Mouse (Mus musculus): ENCODE measurements around the gene Kif18b. TPM values are rescaled to one million over a fixed set of nuclear protein-coding genes. Genes with fewer than 3 reads are reported as not detected.
A peak's percentile ranks its signal among the peaks of the same experiment; 100 is the strongest.

The Kif18b gene
- 8.0 and 8.8 TPM in 2 replicates for polyA plus RNA-seq (2015; fragmentation: Nextera tagmentation; extraction: Ambion mirVana)

DNA sequence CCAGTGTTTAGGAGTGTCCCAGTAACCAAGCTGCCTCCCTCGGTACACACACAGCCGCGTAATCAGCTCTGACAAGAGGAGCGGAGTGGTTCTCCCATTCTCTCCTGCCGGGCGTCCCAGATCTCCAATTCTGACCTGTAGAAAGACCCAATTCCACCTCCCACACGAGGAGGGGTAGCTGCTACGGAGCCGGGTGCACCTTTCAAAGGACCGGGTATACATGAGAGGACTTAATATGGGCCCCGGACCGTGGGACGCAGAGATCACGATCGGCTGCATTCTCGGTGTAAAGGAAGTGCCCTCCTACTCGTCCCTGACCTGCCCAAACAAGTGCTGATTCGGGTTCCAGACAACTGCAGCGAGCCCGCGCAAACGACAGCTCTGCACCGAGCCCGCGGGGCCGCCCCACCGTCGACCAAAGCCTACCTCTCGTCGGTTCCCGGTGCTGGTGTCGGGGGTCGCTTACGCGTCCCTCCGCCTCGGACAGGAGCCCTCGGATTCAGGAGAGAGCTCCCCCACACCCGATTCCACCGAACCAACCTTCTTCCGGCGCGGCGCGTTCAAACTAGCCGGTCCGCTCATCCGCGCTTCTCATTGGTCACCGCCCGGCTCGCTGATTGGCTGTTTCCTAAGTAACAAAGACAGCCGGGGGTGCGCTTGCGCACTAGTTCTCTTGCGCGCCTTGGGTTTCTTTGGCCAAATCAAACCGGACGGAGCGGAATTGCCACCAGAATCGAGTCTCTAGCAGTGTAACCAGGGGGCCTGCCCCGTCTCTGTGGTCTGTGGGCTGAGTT, at the start of gene Kif18b:
Gene Kif18b, minus strand, starts transcription at position 568 of the 794 bp plus-strand sequence.
- peak; percentile 92 for ATAC-seq (ENCODE audit: insufficient number of reproducible peaks, low FRiP score, low TSS enrichment, low read depth)
- H3K9ac ChIP-seq: peak within 1 kb of the TSS; percentile 45
- peaks cover 25% of the 10 kb centered on the region for H3K4me1 ChIP-seq
- peak within 1 kb of the TSS; percentile 79 for H3K4me3 ChIP-seq (replicated peaks)
- H3K4me2 ChIP-seq (replicated peaks): peak within 1 kb of the TSS; percentile 73
- no peaks in the 10 kb centered on the region for H3K9me3 ChIP-seq (replicated peaks)
- peak within 1 kb of the TSS; percentile 90 for H3K27ac ChIP-seq (replicated peaks)
- no peaks in the 10 kb centered on the region for H3K27me3 ChIP-seq
- WGBS: under 1% methylated on average over 62 of the region's 62 CpGs
- H3K36me3 ChIP-seq: no peaks in the 10 kb centered on the region

GRCm38 (mm10) chr11:102972326-102972725, 47.4 kb upstream of the Kif18b start:
- Histone ChIP-seq H3K9me3 (replicated peaks) (no peaks in the 10 kb centered on the region), H3K4me3 (replicated peaks) (no peak overlapping the region), H3K27ac (replicated peaks) (no peak overlapping the region), H3K9ac (no peak overlapping the region), H3K4me2 (replicated peaks) (no peak overlapping the region), H3K36me3 (no peaks in the 10 kb centered on the region), H3K27me3 (peaks cover 5% of the 10 kb centered on the region; the same call in 1 of the 2 replicates), H3K4me1 (peaks cover 14% of the 10 kb centered on the region)
- no peak for ATAC-seq (ENCODE audit: insufficient number of reproducible peaks, low FRiP score, low TSS enrichment, low read depth)
- 44% methylated on average over 1 of the region's 1 CpGs for WGBS

GRCm38 (mm10) chr11:102971604-102972003, 46.7 kb upstream of the Kif18b start:
- Histone ChIP-seq H3K27me3 (peaks cover 10% of the 10 kb centered on the region; the same call in 1 of the 2 replicates), H3K36me3 (no peaks in the 10 kb centered on the region), H3K27ac (replicated peaks) (no peak overlapping the region; the same call in 1 of the 2 replicates), H3K9ac (no peak overlapping the region; the same call in 1 of the 2 replicates), H3K9me3 (replicated peaks) (no peaks in the 10 kb centered on the region), H3K4me2 (replicated peaks) (no peak overlapping the region), H3K4me3 (replicated peaks) (no peak overlapping the region), H3K4me1 (peaks cover 14% of the 10 kb centered on the region)
- ATAC-seq (ENCODE audit: insufficient number of reproducible peaks, low FRiP score, low TSS enrichment, low read depth): no peak
- 23% methylated on average over 5 of the region's 5 CpGs for WGBS

GRCm38 (mm10) chr11:102964547-102965091, 39.7 kb upstream of the Kif18b start:
- no peak overlapping the region for H3K4me3 ChIP-seq (replicated peaks)
- no peak overlapping the region for H3K9ac ChIP-seq
- no peaks in the 10 kb centered on the region for H3K36me3 ChIP-seq
- H3K27ac ChIP-seq (replicated peaks): no peak overlapping the region
- ATAC-seq (ENCODE audit: insufficient number of reproducible peaks, low FRiP score, low TSS enrichment, low read depth): no peak; the same call in 1 of the 2 replicates
- 57% methylated on average over 16 of the region's 16 CpGs for WGBS
- no peaks in the 10 kb centered on the region for H3K9me3 ChIP-seq (replicated peaks)
- H3K4me1 ChIP-seq: peaks cover 20% of the 10 kb centered on the region
- no peak overlapping the region for H3K4me2 ChIP-seq (replicated peaks)
- H3K27me3 ChIP-seq: 0 out of 2 replicates have a peak, but pooled peaks cover 5% of the 10 kb centered on the region

DNA sequence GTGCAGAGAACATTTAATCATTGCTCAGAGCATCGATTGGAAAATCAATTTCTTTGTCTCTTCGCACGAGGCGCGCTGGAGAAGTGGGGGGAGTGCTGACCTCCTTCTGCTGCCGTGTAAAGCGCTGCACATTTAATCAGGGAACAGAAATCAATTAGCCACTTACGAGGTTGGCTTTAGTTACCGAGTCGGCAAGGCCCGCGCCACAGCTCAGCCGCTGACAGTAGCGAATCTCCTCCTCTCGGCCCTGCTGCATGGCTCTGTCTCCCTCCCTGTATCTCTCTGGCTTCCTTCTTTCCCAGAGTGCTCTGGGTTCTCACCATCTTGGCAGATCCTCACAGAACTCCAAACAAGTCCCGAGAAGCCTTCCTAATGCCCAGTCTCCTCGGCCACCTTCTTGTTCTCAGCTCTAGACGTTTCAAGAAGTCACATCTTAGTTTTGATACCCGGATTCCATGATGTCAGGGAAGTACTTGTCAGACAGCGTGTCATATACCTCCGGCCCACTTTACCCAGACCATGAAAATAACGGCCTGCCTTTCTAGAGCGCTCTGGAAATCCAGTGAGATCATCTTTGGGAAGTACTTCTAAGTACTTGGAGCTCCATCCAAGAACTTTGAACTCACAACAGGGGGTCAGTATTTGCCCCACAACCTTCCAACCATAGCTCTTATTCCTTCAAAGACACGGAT, 39.1 kb upstream of the Kif18b start:
- H3K9me3 ChIP-seq (replicated peaks): no peaks in the 10 kb centered on the region
- no peak overlapping the region for H3K9ac ChIP-seq
- WGBS: 18% methylated on average over 24 of the region's 24 CpGs
- H3K27ac ChIP-seq (replicated peaks): no peak overlapping the region
- H3K36me3 ChIP-seq: no peaks in the 10 kb centered on the region
- H3K4me1 ChIP-seq: peaks cover 20% of the 10 kb centered on the region
- H3K4me3 ChIP-seq (replicated peaks): peak overlapping the region; percentile 3; the same call in 1 of the 2 replicates
- ATAC-seq (ENCODE audit: insufficient number of reproducible peaks, low FRiP score, low TSS enrichment, low read depth): no peak
- 0 out of 2 replicates have a peak, but pooled peaks cover 5% of the 10 kb centered on the region for H3K27me3 ChIP-seq
- peak overlapping the region; percentile 29 for H3K4me2 ChIP-seq (replicated peaks)

DNA sequence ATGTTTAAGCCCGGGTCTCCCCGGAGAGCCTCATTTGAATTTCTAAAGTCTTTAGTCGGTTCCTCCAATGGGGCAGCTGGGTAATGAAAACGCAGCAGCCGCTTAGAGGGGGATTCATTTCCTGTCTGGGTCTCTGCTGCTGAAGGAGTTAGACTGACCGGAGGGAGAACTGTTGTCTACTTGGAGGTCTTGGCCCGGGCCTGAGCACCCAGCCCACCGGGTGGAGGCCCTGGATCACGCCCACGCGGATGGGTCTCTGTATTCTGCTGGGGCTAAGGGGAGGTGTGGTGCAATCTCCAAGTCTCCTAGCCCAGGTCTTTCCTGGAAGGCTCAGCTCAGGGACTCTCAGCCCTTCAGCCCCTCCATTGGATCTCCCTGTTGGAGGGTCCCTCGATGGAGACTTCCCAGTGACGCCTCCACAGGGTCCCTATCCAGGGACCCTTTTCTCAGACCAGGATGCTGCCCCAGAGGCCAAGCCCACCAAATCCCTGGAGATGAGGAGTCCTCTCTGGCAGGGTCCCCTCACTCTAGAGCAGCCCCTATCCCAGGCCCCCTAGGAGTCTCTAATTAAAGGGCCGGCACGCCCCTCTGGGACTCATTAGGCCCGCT, 38.4 kb upstream of the Kif18b start:
- Histone ChIP-seq H3K9ac (no peak overlapping the region), H3K27ac (replicated peaks) (no peak overlapping the region), H3K36me3 (no peaks in the 10 kb centered on the region), H3K4me1 (peaks cover 20% of the 10 kb centered on the region), H3K9me3 (replicated peaks) (no peaks in the 10 kb centered on the region), H3K4me2 (replicated peaks) (peak overlapping the region; percentile 29), H3K27me3 (0 out of 2 replicates have a peak, but pooled peaks cover 5% of the 10 kb centered on the region), H3K4me3 (replicated peaks) (peak overlapping the region; percentile 3; the same call in 1 of the 2 replicates)
- WGBS: 11% methylated on average over 16 of the region's 16 CpGs
- no peak; the same call in 1 of the 2 replicates for ATAC-seq (ENCODE audit: insufficient number of reproducible peaks, low FRiP score, low TSS enrichment, low read depth)

GRCm38 (mm10) chr11:102962861-102963245, 37.9 kb upstream of the Kif18b start:
- Histone ChIP-seq H3K4me1 (peaks cover 20% of the 10 kb centered on the region), H3K4me2 (replicated peaks) (peak overlapping the region; percentile 29; the same call in 1 of the 2 replicates), H3K9me3 (replicated peaks) (no peaks in the 10 kb centered on the region), H3K9ac (no peak overlapping the region), H3K4me3 (replicated peaks) (no peak overlapping the region), H3K27me3 (0 out of 2 replicates have a peak, but pooled peaks cover 5% of the 10 kb centered on the region), H3K27ac (replicated peaks) (no peak overlapping the region), H3K36me3 (no peaks in the 10 kb centered on the region)
- 41% methylated on average over 7 of the region's 7 CpGs for WGBS
- no peak for ATAC-seq (ENCODE audit: insufficient number of reproducible peaks, low FRiP score, low TSS enrichment, low read depth)

DNA sequence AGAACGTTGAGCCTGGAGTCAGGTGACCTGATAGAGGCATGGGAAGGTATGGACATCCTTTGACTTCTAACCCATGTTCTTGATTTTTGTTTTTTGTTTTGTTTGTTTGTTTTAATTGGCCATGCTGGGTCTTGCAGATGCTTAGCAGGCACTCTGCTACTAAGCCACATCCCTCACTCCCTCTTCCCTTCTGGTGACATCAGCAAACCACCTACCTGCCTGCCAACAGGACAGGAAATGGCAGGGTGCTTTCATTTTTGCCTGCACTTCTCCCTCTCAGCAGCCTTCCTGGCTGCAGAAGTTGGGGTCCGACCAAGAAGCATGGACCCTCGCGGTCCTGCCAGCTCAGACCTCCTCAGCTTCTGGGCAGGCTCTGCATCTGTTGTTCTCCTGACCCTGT, 36.2 kb upstream of the Kif18b start:
- 92% methylated on average over 4 of the region's 4 CpGs for WGBS
- Histone ChIP-seq H3K9me3 (replicated peaks) (no peaks in the 10 kb centered on the region), H3K9ac (no peak overlapping the region), H3K4me3 (replicated peaks) (no peak overlapping the region), H3K27me3 (no peaks in the 10 kb centered on the region), H3K4me1 (peaks cover 35% of the 10 kb centered on the region), H3K27ac (replicated peaks) (no peak overlapping the region), H3K36me3 (no peaks in the 10 kb centered on the region), H3K4me2 (replicated peaks) (no peak overlapping the region)
- no peak for ATAC-seq (ENCODE audit: insufficient number of reproducible peaks, low FRiP score, low TSS enrichment, low read depth)

- no peak overlapping the region for H3K4me2 ChIP-seq (replicated peaks)
- no peak for ATAC-seq (ENCODE audit: insufficient number of reproducible peaks, low FRiP score, low TSS enrichment, low read depth)
- no peak overlapping the region for H3K9ac ChIP-seq
- H3K4me1 ChIP-seq: peaks cover 39% of the 10 kb centered on the region
- no peaks in the 10 kb centered on the region for H3K36me3 ChIP-seq
- no peak overlapping the region for H3K27ac ChIP-seq (replicated peaks)
- H3K27me3 ChIP-seq: no peaks in the 10 kb centered on the region
- H3K9me3 ChIP-seq (replicated peaks): no peaks in the 10 kb centered on the region
- no peak overlapping the region for H3K4me3 ChIP-seq (replicated peaks)
- WGBS: 91% methylated on average over 1 of the region's 1 CpGs
These were observed 33.9 kb upstream of the Kif18b start for GRCm38 (mm10) chr11:102958870-102959269.

GRCm38 (mm10) chr11:102958431-102958830, 33.5 kb upstream of the Kif18b start:
- no peak for ATAC-seq (ENCODE audit: insufficient number of reproducible peaks, low FRiP score, low TSS enrichment, low read depth)
- H3K9me3 ChIP-seq (replicated peaks): no peaks in the 10 kb centered on the region
- H3K4me3 ChIP-seq (replicated peaks): no peak overlapping the region

GRCm38 (mm10) chr11:102957692-102958091, 32.8 kb upstream of the Kif18b start:
- H3K27ac ChIP-seq (replicated peaks): peak overlapping the region; percentile 34; the same call in 1 of the 2 replicates
- peaks cover 27% of the 10 kb centered on the region for H3K4me1 ChIP-seq
- 74% methylated on average over 8 of the region's 8 CpGs for WGBS
- H3K4me3 ChIP-seq (replicated peaks): no peak overlapping the region
- H3K9me3 ChIP-seq (replicated peaks): no peaks in the 10 kb centered on the region
- no peak for ATAC-seq (ENCODE audit: insufficient number of reproducible peaks, low FRiP score, low TSS enrichment, low read depth)
- no peaks in the 10 kb centered on the region for H3K36me3 ChIP-seq
- no peak overlapping the region for H3K4me2 ChIP-seq (replicated peaks)
- no peaks in the 10 kb centered on the region for H3K27me3 ChIP-seq
- H3K9ac ChIP-seq: no peak overlapping the region

More at GRCm38 (mm10) chr11:102958431-102958830, 33.5 kb upstream of the Kif18b start:
- Histone ChIP-seq H3K4me2 (replicated peaks) (no peak overlapping the region), H3K4me1 (peaks cover 35% of the 10 kb centered on the region), H3K36me3 (no peaks in the 10 kb centered on the region), H3K27me3 (no peaks in the 10 kb centered on the region), H3K9ac (no peak overlapping the region), H3K27ac (replicated peaks) (no peak overlapping the region)
- WGBS: 83% methylated on average over 6 of the region's 6 CpGs
